Mouse (Mus musculus): ENCODE measurements around the gene Mif.

The Mif gene

GRCm38 (mm10) chr10:75839092-75839491 is 20.9 kb downstream of the Mif start:
- in situ Hi-C loops (cut with MboI) = no loop called here

DNA sequence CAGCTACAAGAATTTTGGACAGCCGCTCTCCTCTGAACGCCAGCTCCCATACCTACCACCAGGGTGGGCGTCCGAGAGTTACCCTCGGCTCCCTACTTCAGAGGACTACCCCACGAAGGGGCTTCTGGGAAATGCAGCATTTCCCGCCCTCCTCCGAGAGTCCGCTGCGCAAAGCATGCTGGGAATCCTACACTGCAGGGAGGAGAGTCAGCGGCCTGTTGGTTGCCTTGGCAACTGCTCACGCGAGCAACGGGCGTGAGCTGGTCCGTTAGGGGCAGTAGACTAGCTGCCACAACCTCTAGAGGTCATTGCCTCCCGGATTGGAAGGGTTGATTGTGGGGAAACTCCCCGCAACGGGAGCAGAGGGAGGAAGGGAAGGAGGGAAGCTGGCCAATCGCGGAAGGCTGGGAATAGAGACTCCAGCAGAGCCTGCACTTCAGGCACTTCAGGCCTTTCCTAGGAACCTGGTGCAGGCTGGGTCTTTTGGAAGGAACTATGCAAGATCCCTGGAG is 22.7 kb downstream of the Mif start, which contains the start of gene Gstt2:
Gstt2 (minus strand) TSS at position 177 of the 512 bp plus-strand sequence.
- in situ Hi-C loops (cut with MboI) = no loop called here

DNA sequence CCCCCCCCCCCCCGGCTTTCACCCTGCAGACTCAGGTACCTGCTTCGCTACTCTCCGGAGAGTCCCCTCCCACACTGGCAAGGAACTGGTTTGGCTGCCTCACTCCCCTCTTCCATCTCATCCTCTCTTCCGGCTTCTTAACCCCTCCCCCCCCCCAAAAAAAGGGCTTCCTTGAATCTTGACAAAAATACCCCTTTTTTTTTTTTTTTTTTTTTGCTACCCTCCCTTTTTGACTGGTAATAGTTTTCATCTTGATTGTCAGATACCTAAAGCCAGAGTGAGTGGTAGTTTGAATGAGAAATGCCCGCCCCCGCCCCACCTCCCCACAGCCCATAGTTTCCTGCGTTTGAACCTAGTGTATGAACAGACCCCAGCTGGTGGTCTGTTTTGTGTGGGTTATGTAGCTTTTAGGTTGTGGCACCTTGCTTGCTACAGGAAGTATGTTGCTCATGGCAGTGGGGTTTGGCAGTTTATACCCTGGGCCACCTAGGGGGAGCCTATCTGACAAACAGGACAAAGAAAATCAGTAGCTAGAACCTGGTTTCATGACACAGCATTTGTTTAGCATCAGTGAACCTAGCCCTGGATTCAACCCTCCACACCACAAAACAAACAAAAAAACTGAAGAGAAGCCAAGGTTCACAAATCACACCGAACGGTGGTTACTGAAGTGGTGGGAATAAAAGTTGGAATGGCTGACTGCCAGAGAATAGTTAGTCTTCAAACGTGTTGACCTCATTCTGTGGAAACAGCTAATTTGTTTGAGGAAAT is 24.1 kb downstream of the Mif start:
- in situ Hi-C loops (cut with MboI) = no loop called here

GRCm38 (mm10) chr10:75835307-75835706 is 24.7 kb downstream of the Mif start:
- in situ Hi-C loops (cut with MboI) = no loop called here

- in situ Hi-C loops (cut with MboI) = no loop called here
Measured at GRCm38 (mm10) chr10:75834721-75835120, 25.3 kb downstream of the Mif start.

- in situ Hi-C loops (cut with MboI) = no loop called here
Measured at GRCm38 (mm10) chr10:75834250-75834649, 25.8 kb downstream of the Mif start.

DNA sequence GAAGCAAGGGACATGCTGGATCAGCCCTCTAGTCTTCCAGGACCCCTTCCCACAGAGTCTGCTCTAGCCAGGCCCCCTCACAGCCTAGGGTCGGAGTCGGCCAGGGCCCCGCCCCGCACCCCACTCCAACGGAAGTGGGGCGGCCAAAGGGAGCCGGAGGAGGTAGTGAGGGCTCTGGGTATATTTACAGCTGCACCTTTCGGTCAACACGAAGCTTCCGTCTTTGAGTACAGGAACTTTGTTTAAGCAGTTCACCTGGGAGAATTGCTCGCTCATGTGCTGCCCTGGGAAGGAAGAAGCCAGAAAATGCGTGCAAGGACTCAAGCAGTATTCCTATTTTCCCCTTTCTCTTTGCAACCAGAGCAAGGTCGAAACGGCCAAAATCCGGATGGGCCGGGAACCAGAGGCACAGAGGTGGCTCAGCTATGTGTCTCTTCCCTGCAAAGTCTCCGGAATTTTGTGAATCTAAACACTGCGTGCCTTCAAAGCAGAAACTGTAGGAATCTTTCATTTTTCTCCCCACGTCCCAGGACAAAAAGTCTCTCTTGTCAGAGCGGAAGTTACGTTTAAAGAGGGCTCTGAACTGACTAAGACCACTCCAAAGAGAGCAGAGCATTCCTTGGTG is 26.5 kb downstream of the Mif start:
- in situ Hi-C loops (cut with MboI) = no loop called here

- in situ Hi-C loops (cut with MboI) = no loop called here
Measured at GRCm38 (mm10) chr10:75832272-75832895, 27.7 kb downstream of the Mif start.

DNA sequence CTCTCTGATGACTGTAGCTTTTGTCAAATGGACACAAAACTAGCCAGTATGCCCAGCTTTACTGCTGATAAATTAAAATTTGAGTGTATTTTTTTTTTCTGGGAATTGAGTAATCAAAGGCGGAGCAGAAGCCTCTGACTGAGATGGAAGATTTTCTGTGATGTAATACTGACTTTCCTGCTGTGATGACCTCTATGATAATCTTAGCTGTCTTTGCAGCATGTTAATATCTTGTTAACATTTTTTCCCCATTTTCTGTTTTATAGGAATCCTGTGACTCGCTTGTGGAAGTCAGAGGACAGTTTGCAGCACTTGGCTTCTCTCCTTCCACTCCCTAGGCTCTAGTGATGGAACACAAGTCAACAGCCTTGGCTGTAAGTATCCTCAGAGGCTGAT is 29.8 kb downstream of the Mif start:
- in situ Hi-C loops (cut with MboI) = no loop called here

GRCm38 (mm10) chr10:75829529-75830274 is 30.3 kb downstream of the Mif start:
- in situ Hi-C loops (cut with MboI) = no loop called here

GRCm38 (mm10) chr10:75828500-75828931 is 31.5 kb downstream of the Mif start:
- in situ Hi-C loops (cut with MboI) = no loop called here

- in situ Hi-C loops (cut with MboI) = no loop called here
Measured at GRCm38 (mm10) chr10:75827668-75828360, 32.2 kb downstream of the Mif start.

DNA sequence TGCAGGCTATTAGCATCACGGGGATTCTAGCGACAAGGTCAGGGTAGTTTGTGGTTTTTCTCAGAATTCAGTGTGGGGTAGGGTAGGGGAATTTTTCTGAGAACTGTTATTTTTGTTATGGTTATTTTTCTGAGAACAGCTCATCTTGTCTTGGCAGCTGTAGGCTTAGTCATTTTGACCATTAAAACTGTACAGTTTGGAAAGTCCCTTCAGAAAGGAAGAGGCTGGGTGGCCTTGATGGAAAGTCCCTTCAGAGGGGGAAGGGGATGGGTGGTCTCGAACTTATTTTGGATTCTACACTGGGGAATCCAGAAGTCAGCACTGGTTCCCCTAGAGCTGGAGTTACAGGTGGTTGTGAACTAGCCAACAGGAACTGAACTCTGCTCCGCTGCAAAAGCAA is 35.5 kb downstream of the Mif start:
- in situ Hi-C loops (cut with MboI) = no loop called here

DNA sequence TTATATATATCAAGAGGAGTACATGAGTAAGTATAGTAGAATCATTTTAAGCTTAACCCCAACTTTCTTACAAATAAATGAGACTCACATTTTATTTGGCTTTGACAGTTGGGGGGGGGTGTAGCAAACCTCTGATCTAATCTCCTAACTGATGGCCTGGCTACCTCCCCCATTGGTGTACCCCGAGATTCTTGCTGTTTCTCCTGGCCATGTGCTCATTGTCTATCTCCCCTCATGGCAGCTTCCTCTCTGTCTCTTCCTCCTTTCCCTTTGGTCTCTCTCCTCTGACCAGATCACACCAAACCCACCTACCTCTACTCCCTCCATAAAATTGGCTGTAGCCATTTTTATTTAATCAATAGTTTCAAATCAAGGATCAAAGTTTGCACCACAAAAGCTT is 36.3 kb downstream of the Mif start:
- in situ Hi-C loops (cut with MboI) = no loop called here

DNA sequence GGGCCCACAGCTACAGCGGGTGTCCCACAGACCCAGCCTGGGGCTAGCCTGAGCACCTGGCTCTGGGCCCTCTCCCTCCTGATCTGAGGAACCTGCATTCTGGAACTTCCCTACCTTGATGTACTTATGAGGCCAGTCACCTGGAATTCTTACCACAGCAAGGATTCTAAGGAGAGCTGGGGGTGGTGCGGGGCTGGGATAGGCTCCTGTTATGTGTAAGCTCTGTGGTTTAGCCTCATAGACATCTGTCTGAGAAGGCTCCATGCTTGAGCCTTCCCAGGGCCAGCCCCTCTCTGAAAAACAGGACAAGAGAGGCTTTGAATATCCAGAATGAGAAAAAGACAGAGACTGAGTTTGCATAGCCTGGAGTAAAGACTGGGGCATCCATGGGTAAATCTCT is 37.6 kb downstream of the Mif start, which contains the start of gene Gstt4:
Gstt4 (minus strand) TSS at position 101 of the 400 bp plus-strand sequence.
- in situ Hi-C loops (cut with MboI) = no loop called here

DNA sequence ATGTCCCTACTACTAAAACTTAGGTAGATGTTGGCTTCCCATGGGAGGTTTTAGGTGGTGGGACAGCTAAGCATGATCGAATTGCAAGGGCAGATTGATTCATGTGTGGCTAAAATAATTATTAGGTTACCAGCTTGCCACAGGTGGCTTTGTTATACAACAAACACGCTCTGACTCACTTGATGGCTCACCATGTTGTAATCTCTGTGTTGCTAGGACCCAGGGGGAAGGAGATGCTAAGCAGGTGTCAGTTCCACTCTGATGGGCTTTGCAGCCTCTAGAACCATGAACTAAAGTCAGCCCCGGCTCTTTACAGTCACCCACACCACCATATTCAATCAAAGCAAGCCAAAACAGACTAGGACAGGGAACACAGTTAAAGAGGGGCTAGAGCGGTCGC is 40.2 kb downstream of the Mif start:
- in situ Hi-C loops (cut with MboI) = no loop called here

- in situ Hi-C loops (cut with MboI) = no loop called here
Measured at GRCm38 (mm10) chr10:75818641-75819040, 41.4 kb downstream of the Mif start.
